Mouse (Mus musculus) ovary, adult 18-20 months (tissue): ENCODE data around the gene Mocs2.

ENCODE experiments used
- DNase-seq: peaks from one replicate; pipeline ENCODE4 v3.0.0; 2022; ENCODE audit warnings: low spot score, mixed read lengths

Mocs2 gene

DNA sequence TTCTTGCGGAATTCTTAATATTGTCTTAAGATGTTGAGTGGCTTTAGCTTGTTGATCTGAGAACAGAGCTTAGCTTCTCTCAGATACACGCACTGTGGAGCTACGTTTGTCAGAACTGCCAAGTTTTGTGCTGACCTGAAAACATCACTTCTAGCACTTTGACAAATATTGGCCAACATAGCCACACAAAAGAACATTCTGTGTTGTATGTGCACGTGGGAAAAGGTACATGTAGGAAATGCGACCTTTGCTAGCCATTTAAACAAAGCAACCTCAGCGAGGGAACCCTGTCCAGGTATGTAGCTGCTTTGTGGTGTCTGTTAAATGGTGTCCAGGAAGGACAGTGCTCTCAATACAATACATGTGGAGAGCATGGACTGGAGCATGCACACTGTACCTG is 36.0 kb downstream of the Mocs2 start:
- DNase-seq, result no peak

DNA sequence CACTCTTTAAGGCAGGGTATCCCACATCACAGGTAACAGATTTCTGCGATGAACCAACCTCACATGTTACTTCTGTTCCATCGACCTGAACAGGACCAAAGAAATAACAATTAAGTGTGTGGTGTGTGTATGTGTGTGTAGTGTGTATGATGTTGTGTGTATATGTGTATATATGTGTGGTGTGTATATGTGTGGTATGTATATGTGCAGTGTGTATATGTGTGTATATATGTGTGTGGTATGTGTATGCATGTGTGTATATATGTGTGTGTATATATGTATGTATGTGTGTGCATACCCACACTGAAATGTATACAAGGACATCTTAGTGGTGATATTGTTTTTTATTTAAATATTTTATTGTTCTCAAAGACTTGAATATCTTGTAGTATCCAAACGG is 36.4 kb downstream of the Mocs2 start:
- no peak for DNase-seq

DNA sequence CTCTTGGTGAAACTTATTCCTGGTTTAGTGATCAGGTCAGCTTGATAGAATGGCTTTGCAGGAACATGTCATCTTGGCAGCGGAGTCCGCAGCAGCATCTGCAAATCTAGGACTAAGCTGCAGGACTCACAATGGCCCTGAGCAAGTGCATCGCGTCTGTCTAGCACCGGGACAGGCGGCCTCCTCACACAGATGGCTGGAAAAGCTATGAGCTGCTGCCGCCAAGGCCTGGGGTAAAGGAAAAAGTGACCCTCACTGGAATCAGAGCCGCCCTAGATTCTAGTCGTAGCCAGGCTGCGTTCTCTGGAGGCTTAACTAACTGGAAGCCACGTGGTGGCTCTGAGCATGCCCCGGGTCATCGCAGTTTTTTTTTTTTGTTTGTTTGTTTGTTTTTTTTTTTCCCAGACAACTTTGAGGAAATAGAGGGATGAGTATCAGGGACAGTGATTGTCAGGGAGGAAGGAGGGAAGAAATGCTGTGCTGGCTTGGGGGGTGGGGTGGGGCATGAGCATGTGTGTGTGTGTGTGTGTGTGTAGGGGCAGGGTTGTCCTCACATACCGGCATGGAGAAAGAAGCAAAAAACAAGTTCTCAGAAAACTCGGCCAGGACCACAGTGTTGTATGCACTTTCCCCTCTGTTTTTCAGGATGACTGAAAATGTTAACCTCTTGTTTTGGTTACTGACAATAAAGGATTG is 37.7 kb downstream of the Mocs2 start:
- DNase-seq, result no peak

DNA sequence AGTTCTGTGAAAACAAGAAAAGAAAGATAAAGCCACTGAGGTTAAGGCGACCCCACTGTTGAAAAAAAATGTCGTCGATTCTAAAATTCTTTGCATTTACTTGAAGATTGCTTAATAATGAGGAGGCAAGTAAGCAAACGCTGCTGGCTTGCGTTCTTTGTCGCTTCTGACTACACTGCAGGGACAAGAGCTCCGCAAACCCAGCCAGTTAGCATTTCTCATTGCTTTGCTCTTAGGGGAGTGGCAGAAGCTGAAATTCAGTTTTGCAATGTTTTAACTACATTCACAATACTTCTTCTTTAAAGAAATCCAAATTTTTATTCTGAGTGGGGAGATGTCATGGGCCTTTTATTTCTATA is 38.2 kb downstream of the Mocs2 start:
- no peak for DNase-seq

DNA sequence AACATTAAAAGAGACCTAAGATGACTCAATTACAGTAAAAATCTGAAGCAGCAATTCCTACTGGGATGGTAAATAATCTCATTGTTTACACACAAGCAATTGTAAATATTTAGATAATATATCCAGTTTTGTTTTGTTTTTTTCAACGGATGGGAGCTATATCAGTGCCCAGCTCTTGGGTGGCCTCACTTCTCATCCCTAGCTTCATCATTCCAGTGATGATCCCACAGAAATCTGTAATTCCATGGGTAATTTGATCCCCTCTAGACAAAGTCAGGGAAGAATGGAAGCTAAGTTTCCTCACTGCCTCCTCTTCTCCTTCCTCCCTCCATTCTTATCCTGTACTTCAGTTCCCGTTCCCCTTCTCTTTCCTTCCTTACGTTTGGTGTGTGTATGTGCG is 39.5 kb downstream of the Mocs2 start:
- DNase-seq, result no peak

DNA sequence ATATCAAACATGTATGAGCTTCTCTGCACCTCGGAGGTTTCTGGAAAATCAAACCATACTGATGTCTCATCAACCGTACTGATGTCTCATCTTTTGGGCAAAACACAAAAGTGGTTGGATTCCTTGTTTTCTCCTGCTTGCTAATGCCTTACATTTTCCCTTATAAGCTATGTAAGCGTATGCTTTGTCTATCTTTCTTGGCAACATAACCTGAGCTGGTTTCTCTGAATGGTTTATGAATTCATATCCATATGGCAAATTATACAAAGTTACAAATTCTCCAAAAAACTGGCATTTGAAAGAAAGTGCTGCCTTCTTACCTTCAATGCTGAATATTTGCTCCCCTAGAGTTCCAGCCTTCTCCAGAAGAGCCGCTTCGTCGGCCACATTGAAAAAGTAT is 56.7 kb downstream of the Mocs2 start:
- DNase-seq, result no peak

DNA sequence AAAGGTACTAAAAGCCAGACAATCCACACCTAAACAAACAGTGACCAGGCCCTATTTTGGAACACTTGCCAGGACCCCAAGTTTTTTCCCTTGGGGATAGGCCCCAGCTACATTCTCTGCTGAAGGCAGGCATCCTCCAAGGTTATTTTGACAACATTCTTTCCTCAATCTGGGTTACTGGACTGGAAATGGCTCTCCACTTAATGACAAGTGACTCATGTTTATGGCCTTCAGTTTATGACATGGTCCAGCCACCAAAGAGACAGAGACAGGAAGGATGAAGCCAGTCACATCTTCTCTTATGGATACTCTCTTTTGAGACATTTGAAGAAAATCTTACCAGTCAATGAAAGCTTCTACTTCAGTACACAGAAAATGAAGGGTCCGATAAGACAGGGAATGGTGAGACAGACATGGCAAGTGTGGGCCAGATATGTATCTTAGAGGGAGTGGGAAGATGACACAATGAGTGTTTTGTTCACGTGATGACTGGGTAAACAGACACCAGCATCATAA is 58.0 kb downstream of the Mocs2 start:
- DNase-seq, result no peak

DNA sequence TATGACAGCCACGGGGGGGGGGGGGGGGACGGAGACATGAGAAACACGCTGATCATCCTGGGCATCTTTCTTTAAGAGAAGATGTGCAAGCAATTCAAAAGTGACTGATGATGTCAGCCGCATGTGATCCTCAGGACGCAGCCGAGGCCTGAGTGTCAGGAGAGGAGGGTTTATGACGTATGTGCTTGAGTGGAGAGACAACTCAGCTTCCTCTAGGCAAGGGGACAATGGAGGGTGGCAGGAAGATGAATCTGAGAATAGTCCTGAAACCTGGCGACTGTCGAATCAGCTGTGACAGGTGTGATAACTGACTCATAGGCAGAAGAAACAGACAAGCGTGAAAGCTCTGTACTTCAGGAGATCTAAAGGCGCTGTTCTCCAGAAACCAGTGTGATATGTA is 60.6 kb downstream of the Mocs2 start:
- no peak for DNase-seq
